Mouse (Mus musculus) kidney, embryonic 16.5 days (tissue): ENCODE data around the gene Ndufb10. TPM values are rescaled to one million over a fixed set of nuclear protein-coding genes. Genes with fewer than 3 reads are reported as not detected.

ENCODE experiments used
- ATAC-seq: fragments of 200-750 bp; cut with Nextera tagmentation; 2 replicates; pipeline ENCODE4 v1.8.0; 2017; ENCODE audit warnings: moderate TSS enrichment; ENCODE audit not compliant: low FRiP score, low TSS enrichment
- H3K27ac ChIP-seq: fragments of 300-500 bp; sonication (generic); 2 replicates; pipeline ENCODE4 v1.5.1; 2014; ENCODE audit warnings: low read length
- H3K27me3 ChIP-seq: fragments of 300-500 bp; sonication (generic); 2 replicates; pipeline ENCODE4 v1.6.1; 2014; ENCODE audit warnings: low read length, control low read depth, mixed read lengths; ENCODE audit not compliant: insufficient read depth
- H3K36me3 ChIP-seq: fragments of 300-500 bp; sonication (generic); 2 replicates; pipeline ENCODE4 v1.6.1; 2014; ENCODE audit warnings: low read length, control low read depth, mixed read lengths; ENCODE audit not compliant: insufficient read depth
- H3K4me1 ChIP-seq: fragments of 300-500 bp; sonication (generic); 2 replicates; pipeline ENCODE4 v1.6.1; 2014; ENCODE audit warnings: low read length, control low read depth, mixed read lengths; ENCODE audit not compliant: insufficient read depth
- H3K4me2 ChIP-seq: fragments of 300-500 bp; sonication (generic); replicated peaks from 2 replicates; pipeline ENCODE4 v1.6.1; 2014; ENCODE audit warnings: low read depth, low read length
- H3K4me3 ChIP-seq: fragments of 300-500 bp; sonication (generic); 2 replicates; pipeline ENCODE4 v1.5.1; 2014; ENCODE audit warnings: mild to moderate bottlenecking, low read length
- H3K9ac ChIP-seq: fragments of 300-500 bp; sonication (generic); replicated peaks from 2 replicates; pipeline ENCODE4 v1.6.1; 2014; ENCODE audit warnings: low read length
- H3K9me3 ChIP-seq: fragments of 300-500 bp; sonication (generic); 2 replicates; pipeline ENCODE4 v1.6.1; 2016; ENCODE audit warnings: low read length, control low read depth
- WGBS: fragments of 180-500 bp; shearing (Covaris S2); extraction: QIAGEN DNeasy Blood & Tissue Kit; methylation state at CpG from one replicate; pipeline ENCODE4 v1.1.7; 2014; 5-methylcytosine and 5-hydroxymethylcytosine counted together
- polyA plus RNA-seq: library from polyadenylated mRNA; unstranded; fragments of >200 nt; fragmentation: Nextera tagmentation; extraction: Ambion mirVana; gene quantifications from 2 replicates; pipeline ENCODE4 v1.2.1, GENCODE M21; 2015

The Ndufb10 gene
- polyA plus RNA-seq, 1 experiment from 2014 or later, result 262 TPM

GRCm38 (mm10) chr17:24735446-24735845 is 11.2 kb upstream of the Ndufb10 start:
- H3K4me2 ChIP-seq, result peak overlapping the region; percentile 90
- H3K4me1 ChIP-seq, result peaks cover 20% of the 10 kb centered on the region
- no peaks in the 10 kb centered on the region for H3K9me3 ChIP-seq
- 0 out of 2 replicates have a peak, but pooled peaks cover 3% of the 10 kb centered on the region for H3K36me3 ChIP-seq
- no peaks in the 10 kb centered on the region for H3K27me3 ChIP-seq
- no peak overlapping the region for H3K9ac ChIP-seq
- H3K4me3 ChIP-seq, result no peak overlapping the region
- no peak for ATAC-seq
- WGBS, result 90% methylated on average over 7 of the region's 7 CpGs
- H3K27ac ChIP-seq, result no peak overlapping the region

DNA sequence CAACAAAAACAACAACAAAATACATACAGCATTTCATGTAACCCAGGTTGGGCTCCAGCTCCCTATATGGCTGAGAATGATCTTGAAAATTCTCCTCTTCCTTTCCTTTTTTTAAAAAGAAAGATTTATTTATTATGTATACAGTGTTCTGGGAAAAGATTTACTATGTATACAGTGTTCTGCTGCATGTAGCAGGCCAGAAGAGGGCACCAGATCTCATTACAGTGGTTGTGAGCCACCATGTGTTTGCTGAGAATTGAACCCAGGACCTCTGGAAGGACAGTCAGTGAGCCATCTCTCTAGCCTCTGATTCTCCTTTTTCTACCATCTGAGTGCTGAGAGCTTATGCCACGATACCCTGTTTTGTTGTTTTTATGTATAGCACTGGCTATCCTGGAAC is 10.2 kb upstream of the Ndufb10 start:
- no peak overlapping the region for H3K4me2 ChIP-seq
- no peak for ATAC-seq
- no peak overlapping the region for H3K9ac ChIP-seq
- H3K4me3 ChIP-seq, result no peak overlapping the region
- no peaks in the 10 kb centered on the region for H3K9me3 ChIP-seq
- H3K4me1 ChIP-seq, result peaks cover 20% of the 10 kb centered on the region
- H3K27ac ChIP-seq, result no peak overlapping the region
- H3K36me3 ChIP-seq, result no peaks in the 10 kb centered on the region
- WGBS, result 88% methylated on average over 1 of the region's 1 CpGs
- no peaks in the 10 kb centered on the region for H3K27me3 ChIP-seq

GRCm38 (mm10) chr17:24733434-24734050 is 9.3 kb upstream of the Ndufb10 start:
- no peaks in the 10 kb centered on the region for H3K27me3 ChIP-seq
- H3K4me1 ChIP-seq, result peaks cover 20% of the 10 kb centered on the region
- H3K27ac ChIP-seq, result no peak overlapping the region
- no peak overlapping the region for H3K4me3 ChIP-seq
- WGBS, result 91% methylated on average over 21 of the region's 21 CpGs
- ATAC-seq, result no peak
- no peak overlapping the region for H3K9ac ChIP-seq
- no peaks in the 10 kb centered on the region for H3K9me3 ChIP-seq
- H3K36me3 ChIP-seq, result no peaks in the 10 kb centered on the region
- no peak overlapping the region for H3K4me2 ChIP-seq

DNA sequence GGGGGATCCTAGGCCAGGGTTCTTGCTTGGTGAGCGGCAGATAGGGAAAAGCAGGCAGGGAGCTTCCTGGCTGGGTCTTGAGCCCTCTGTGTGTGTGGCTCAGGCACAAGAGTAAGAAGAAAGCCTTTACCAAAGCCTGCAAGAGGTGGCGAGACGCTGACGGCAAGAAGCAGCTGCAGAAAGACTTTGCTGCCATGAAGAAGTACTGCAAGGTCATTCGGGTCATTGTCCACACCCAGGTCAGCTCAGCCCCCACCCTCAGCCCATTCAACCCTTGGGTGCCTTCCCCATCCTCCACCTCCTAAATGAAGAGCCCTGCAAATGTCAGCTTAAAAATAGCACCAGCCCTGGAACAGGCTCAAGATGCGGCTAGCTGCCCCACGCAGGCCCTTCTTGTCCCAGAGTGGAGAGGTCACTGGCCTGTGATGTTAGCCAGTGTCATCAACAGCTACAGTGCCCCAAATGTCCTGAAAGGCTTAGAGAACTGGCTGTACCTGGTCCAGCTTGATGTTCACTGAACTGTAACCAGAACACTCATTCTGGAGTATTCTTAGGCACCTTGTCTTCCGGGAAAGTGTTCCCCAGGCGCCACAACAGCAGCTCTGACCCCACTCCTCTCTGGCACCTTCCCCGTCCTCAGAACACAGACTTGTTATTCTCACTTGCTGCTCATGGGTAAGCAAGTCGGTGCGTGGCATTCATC is 8.1 kb upstream of the Ndufb10 start:
- no peaks in the 10 kb centered on the region for H3K36me3 ChIP-seq
- WGBS, result 76% methylated on average over 12 of the region's 12 CpGs
- no peaks in the 10 kb centered on the region for H3K9me3 ChIP-seq
- H3K4me2 ChIP-seq, result no peak overlapping the region
- peaks cover 12% of the 10 kb centered on the region for H3K4me1 ChIP-seq
- H3K4me3 ChIP-seq, result no peak overlapping the region
- H3K27me3 ChIP-seq, result no peaks in the 10 kb centered on the region
- H3K27ac ChIP-seq, result no peak overlapping the region
- H3K9ac ChIP-seq, result no peak overlapping the region
- ATAC-seq, result no peak

DNA sequence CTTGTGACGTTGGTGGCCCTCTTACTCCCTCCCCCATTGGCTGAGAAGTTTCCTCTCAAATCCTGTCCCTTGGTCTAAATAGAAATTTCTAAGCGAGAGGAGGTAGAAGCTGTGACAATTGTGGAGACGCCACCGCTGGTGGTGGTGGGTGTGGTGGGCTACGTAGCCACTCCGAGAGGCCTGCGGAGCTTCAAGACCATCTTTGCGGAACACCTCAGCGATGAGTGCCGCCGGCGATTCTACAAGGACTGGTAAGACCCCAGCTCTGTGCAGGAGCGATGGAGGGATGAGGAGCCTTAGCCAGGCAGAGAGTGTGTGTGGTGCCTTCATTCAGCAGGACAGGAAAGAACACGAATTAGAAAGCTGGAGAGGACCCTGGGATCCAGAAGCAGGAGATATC is 6.5 kb upstream of the Ndufb10 start:
- ATAC-seq, result no peak
- Histone ChIP-seq H3K9ac (no peak overlapping the region), H3K4me3 (no peak overlapping the region), H3K27ac (no peak overlapping the region), H3K4me2 (no peak overlapping the region), H3K4me1 (peaks cover 3% of the 10 kb centered on the region), H3K36me3 (no peaks in the 10 kb centered on the region), H3K27me3 (no peaks in the 10 kb centered on the region), H3K9me3 (no peaks in the 10 kb centered on the region)
- WGBS, result 82% methylated on average over 14 of the region's 14 CpGs

GRCm38 (mm10) chr17:24729067-24729466 is 4.8 kb upstream of the Ndufb10 start:
- no peaks in the 10 kb centered on the region for H3K27me3 ChIP-seq
- no peak overlapping the region for H3K9ac ChIP-seq
- no peak overlapping the region for H3K4me3 ChIP-seq
- H3K36me3 ChIP-seq, result no peaks in the 10 kb centered on the region
- no peak overlapping the region for H3K27ac ChIP-seq
- no peaks in the 10 kb centered on the region for H3K4me1 ChIP-seq
- no peaks in the 10 kb centered on the region for H3K9me3 ChIP-seq
- no peak for ATAC-seq
- 71% methylated on average over 6 of the region's 6 CpGs for WGBS
- no peak overlapping the region for H3K4me2 ChIP-seq

DNA sequence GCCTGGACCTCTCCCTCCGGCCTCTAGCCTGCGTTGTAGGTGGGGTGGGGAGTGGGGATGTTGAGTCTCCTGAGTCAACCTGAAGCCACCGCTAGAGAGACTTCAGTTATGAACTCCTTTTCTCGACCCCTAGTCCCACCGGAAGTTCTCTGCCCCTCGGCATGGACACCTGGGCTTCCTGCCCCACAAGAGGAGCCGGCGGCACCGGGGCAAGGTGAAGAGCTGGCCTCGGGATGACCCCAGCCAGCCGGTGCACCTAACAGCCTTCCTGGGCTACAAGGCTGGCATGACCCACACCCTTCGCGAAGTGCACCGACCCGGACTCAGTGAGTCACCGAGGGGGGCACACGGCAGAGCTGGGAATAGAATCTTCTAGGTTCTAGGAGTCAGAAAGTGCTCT is 3.9 kb upstream of the Ndufb10 start:
- H3K36me3 ChIP-seq, result no peaks in the 10 kb centered on the region
- H3K9me3 ChIP-seq, result no peaks in the 10 kb centered on the region
- no peaks in the 10 kb centered on the region for H3K27me3 ChIP-seq
- ATAC-seq, result no peak
- peaks cover 3% of the 10 kb centered on the region for H3K4me1 ChIP-seq
- H3K27ac ChIP-seq, result no peak overlapping the region
- no peak overlapping the region for H3K9ac ChIP-seq
- 75% methylated on average over 17 of the region's 17 CpGs for WGBS
- H3K4me3 ChIP-seq, result no peak overlapping the region
- H3K4me2 ChIP-seq, result no peak overlapping the region

DNA sequence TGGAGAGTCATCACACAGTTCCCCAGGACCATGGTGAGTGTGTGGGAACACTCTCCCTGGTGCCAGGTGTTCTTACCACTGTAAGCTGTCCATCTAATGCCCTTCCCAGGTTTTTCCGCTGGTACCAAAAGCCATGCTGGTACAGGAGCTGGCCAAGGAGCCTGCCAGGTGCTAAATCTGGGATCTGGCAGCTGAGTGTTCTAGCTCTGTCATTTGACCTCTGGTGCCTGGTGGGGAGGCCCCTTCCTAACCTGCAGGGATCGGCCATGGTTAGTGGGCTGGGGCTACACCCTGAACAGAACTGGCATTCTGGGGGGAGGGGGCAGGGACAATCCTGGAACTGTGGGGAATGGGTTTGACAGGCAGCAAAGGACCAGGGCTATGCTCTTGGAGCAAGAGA is 3.3 kb upstream of the Ndufb10 start, which contains the start of gene Rpl3l:
Gene Rpl3l (plus strand): TSS at position 203 of the 400 bp plus-strand sequence.
- Histone ChIP-seq H3K4me1 (peaks cover 9% of the 10 kb centered on the region), H3K27me3 (no peaks in the 10 kb centered on the region), H3K36me3 (0 out of 2 replicates have a peak, but pooled peaks cover 1% of the 10 kb centered on the region), H3K4me3 (no peak within 1 kb of the TSS), H3K9ac (no peak within 1 kb of the TSS; the same call in 1 of the 2 replicates), H3K4me2 (no peak within 1 kb of the TSS), H3K27ac (no peak within 1 kb of the TSS), H3K9me3 (no peaks in the 10 kb centered on the region)
- no peak for ATAC-seq
- 69% methylated on average over 2 of the region's 2 CpGs for WGBS

DNA sequence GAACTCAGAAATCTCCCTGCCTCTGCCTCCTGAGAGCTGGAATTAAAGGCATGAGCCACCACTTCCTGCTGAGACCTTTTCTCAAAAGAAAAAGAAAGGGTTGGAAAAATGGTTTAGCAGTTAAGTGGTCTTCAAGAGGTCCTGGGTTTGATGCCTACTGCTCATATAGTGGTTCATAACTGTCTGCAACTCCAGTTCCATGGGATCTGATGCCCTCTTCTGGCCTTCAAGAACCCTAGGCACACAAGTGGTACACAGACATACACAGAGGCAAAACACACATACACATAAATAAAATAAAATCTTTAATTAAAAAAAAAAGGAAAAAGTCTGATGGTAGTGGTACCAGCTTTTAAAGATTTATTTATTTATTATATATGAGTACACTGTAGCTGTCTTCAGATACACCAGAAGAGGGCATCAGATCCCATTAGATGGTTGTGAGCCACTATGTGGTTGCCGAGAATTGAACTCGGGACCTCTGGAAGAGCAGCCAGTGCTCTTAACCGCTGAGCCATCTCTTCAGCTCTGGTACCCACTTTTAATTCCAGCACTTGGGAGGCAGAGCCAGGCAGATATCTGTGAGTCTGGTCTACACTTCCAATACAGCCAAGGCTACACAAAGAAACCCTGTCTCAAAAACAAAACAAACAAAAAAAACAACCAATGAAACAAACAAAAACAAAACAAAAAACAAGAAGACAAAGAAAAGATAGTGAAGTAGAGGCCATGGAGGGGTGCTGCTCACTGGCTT is 1.5 kb upstream of the Ndufb10 start:
- Histone ChIP-seq H3K27ac (no peak overlapping the region), H3K4me2 (no peak overlapping the region), H3K9ac (no peak overlapping the region), H3K4me3 (no peak overlapping the region), H3K36me3 (peaks cover 16% of the 10 kb centered on the region), H3K27me3 (no peaks in the 10 kb centered on the region), H3K9me3 (no peaks in the 10 kb centered on the region), H3K4me1 (peaks cover 25% of the 10 kb centered on the region)
- no peak for ATAC-seq
- 70% methylated on average over 3 of the region's 3 CpGs for WGBS

DNA sequence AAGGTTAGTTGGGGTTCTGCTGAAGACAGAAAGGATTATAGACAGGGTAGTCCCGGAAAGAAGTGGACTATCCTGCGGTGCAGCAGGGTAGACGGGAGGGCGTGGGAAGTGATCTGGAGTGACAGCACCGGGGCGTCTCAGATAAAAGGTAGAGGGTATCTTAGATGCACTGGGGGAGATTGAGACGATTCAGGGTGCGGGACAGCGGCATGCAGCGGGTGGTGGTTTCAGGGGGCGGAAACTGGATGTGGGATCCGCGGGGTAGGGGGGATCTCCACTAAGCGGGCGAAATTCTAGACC is 447 bp downstream of the Ndufb10 start:
- peak overlapping the region; percentile 96 for H3K4me3 ChIP-seq
- WGBS, result under 1% methylated on average over 15 of the region's 15 CpGs
- peaks cover 16% of the 10 kb centered on the region for H3K36me3 ChIP-seq
- peak overlapping the region; percentile 87 for H3K9ac ChIP-seq
- H3K27me3 ChIP-seq, result no peaks in the 10 kb centered on the region
- no peaks in the 10 kb centered on the region for H3K9me3 ChIP-seq
- peak overlapping the region; percentile 82 for H3K4me2 ChIP-seq
- peak; percentile 8 for ATAC-seq
- H3K4me1 ChIP-seq, result peaks cover 27% of the 10 kb centered on the region
- peak overlapping the region; percentile 87 for H3K27ac ChIP-seq
